Mouse (Mus musculus): ENCODE data around the gene Entpd3.

Gene Entpd3

GRCm38 (mm10) chr9:120541411-120541810, 1.8 kb downstream of the Entpd3 start:
- DNase-seq, result no peak

- DNase-seq, result no peak
Measured at GRCm38 (mm10) chr9:120542241-120542640, 2.6 kb downstream of the Entpd3 start.

- no peak for DNase-seq
Measured at GRCm38 (mm10) chr9:120545994-120546393, 6.4 kb downstream of the Entpd3 start.

GRCm38 (mm10) chr9:120546482-120546881, 6.9 kb downstream of the Entpd3 start:
- DNase-seq, result peak; percentile 30 to 40

GRCm38 (mm10) chr9:120547026-120547668, 7.5 kb downstream of the Entpd3 start:
- no peak for DNase-seq

- DNase-seq, result no peak
Measured at GRCm38 (mm10) chr9:120550778-120551177, 11.2 kb downstream of the Entpd3 start.

- no peak for DNase-seq
Measured at GRCm38 (mm10) chr9:120563590-120563989, 24.0 kb downstream of the Entpd3 start.

- no peak for DNase-seq
Measured at GRCm38 (mm10) chr9:120564247-120564646, 24.6 kb downstream of the Entpd3 start.

GRCm38 (mm10) chr9:120566384-120566783, 26.8 kb downstream of the Entpd3 start:
- no peak for DNase-seq

- no peak for DNase-seq
Measured at GRCm38 (mm10) chr9:120568917-120569316, 29.3 kb downstream of the Entpd3 start.

GRCm38 (mm10) chr9:120569721-120570333, 30.2 kb downstream of the Entpd3 start:
- DNase-seq, result peak; percentile 54 to 64

GRCm38 (mm10) chr9:120570334-120570725, 30.7 kb downstream of the Entpd3 start:
- no peak for DNase-seq

GRCm38 (mm10) chr9:120570741-120571592, 31.3 kb downstream of the Entpd3 start, which contains the start of gene Rpl14:
Gene Rpl14, plus strand, starts transcription at chr9:120571444.
- DNase-seq, result peak; percentile 99 to 100

- no peak for DNase-seq
Measured at GRCm38 (mm10) chr9:120571593-120572385, 32.2 kb downstream of the Entpd3 start.

GRCm38 (mm10) chr9:120575748-120576661, 36.4 kb downstream of the Entpd3 start:
- peak; percentile 46 to 50 for DNase-seq

GRCm38 (mm10) chr9:120576662-120577013, 37.0 kb downstream of the Entpd3 start:
- DNase-seq, result no peak

- DNase-seq, result peak; percentile 88
Measured at GRCm38 (mm10) chr9:120577133-120577651, 37.6 kb downstream of the Entpd3 start.

GRCm38 (mm10) chr9:120577706-120578405, 38.2 kb downstream of the Entpd3 start:
- peak in 1 of 2 experiments; percentile 21 for DNase-seq

- peak; percentile 63 to 65 for DNase-seq
Measured at GRCm38 (mm10) chr9:120578701-120579100, 39.1 kb downstream of the Entpd3 start.

- DNase-seq, result no peak
Measured at GRCm38 (mm10) chr9:120579808-120580207, 40.2 kb downstream of the Entpd3 start.

All from B cell, adult 2 months (primary cell).